Comparison of ENCODE assay signal across 18 mouse cellular contexts in genomic region chr12:104763918-104764317, GRCm38 (mm10).
"Had no signal": no experiment of that assay in that cellular context is flagged by ENCODE, and none has a peak within 500 bp of the region (broad histone marks: within the 10 kb centered on the region; RNA-seq: fewer than 3 reads in every experiment).

No protein-coding gene starts in this region.

- H3K4me3 ChIP-seq: kidney, embryonic 15.5 days; left cerebral cortex, adult 2 months; liver, embryonic 13.5 days; midbrain, embryonic 13.5 days; neural tube, embryonic 12.5 days; neural tube, embryonic 15.5 days; stomach, embryonic 15.5 days had no signal

- ATAC-seq: midbrain, embryonic 13.5 days had no signal

- H3K9ac ChIP-seq: kidney, embryonic 15.5 days; liver, embryonic 13.5 days; midbrain, embryonic 13.5 days; neural tube, embryonic 12.5 days; neural tube, embryonic 15.5 days; stomach, embryonic 15.5 days had no signal

- H3K36me3 ChIP-seq: kidney, embryonic 15.5 days; liver, embryonic 13.5 days; midbrain, embryonic 13.5 days; neural tube, embryonic 12.5 days; neural tube, embryonic 15.5 days; stomach, embryonic 15.5 days had no signal

- H3K4me2 ChIP-seq: kidney, embryonic 15.5 days; liver, embryonic 13.5 days; midbrain, embryonic 13.5 days; neural tube, embryonic 12.5 days; neural tube, embryonic 15.5 days; stomach, embryonic 15.5 days had no signal

- H3K27ac ChIP-seq: kidney, embryonic 15.5 days; left cerebral cortex, adult 2 months; liver, embryonic 13.5 days; midbrain, embryonic 13.5 days; neural tube, embryonic 12.5 days; neural tube, embryonic 15.5 days; stomach, embryonic 15.5 days had no signal

- H3K9me3 ChIP-seq: kidney, embryonic 15.5 days; liver, embryonic 13.5 days; midbrain, embryonic 13.5 days; neural tube, embryonic 12.5 days; neural tube, embryonic 15.5 days; stomach, embryonic 15.5 days had no signal

- H3K4me1 ChIP-seq: liver, embryonic 13.5 days; stomach, embryonic 15.5 days had no signal

- DNase-seq: kidney, adult 8-10 months; kidney, postnatal 10 days; kidney, postnatal 36 days; layer of hippocampus, postnatal 36 days; liver, embryonic 13.5 days; lung, adult 2 months; lung, postnatal 14 days; lung, postnatal 4 days; retina, postnatal 1 day; right cerebral cortex, postnatal 25 days; spleen, adult 18-20 months; thymus, postnatal 36 days had no signal

- H3K27me3 ChIP-seq: kidney, embryonic 15.5 days; liver, embryonic 13.5 days; midbrain, embryonic 13.5 days; neural tube, embryonic 12.5 days; neural tube, embryonic 15.5 days; stomach, embryonic 15.5 days had no signal
